Mouse (Mus musculus) embryonic fibroblast, embryonic 13.5 days (primary cell): ENCODE data around the gene Picalm.

Source experiments
- CTCF ChIP-seq: IDR thresholded peaks from 2 replicates; pipeline ENCODE4 v1.5.1; 2011; ENCODE audit warnings: mild to moderate bottlenecking, control low read depth, low read length, moderate library complexity, borderline replicate concordance; ENCODE audit not compliant: insufficient read depth
- POLR2A ChIP-seq: IDR thresholded peaks from 2 replicates; pipeline ENCODE4 v1.6.1; 2011; ENCODE audit warnings: low read depth, mild to moderate bottlenecking, control low read depth, low read length, moderate library complexity

DNA sequence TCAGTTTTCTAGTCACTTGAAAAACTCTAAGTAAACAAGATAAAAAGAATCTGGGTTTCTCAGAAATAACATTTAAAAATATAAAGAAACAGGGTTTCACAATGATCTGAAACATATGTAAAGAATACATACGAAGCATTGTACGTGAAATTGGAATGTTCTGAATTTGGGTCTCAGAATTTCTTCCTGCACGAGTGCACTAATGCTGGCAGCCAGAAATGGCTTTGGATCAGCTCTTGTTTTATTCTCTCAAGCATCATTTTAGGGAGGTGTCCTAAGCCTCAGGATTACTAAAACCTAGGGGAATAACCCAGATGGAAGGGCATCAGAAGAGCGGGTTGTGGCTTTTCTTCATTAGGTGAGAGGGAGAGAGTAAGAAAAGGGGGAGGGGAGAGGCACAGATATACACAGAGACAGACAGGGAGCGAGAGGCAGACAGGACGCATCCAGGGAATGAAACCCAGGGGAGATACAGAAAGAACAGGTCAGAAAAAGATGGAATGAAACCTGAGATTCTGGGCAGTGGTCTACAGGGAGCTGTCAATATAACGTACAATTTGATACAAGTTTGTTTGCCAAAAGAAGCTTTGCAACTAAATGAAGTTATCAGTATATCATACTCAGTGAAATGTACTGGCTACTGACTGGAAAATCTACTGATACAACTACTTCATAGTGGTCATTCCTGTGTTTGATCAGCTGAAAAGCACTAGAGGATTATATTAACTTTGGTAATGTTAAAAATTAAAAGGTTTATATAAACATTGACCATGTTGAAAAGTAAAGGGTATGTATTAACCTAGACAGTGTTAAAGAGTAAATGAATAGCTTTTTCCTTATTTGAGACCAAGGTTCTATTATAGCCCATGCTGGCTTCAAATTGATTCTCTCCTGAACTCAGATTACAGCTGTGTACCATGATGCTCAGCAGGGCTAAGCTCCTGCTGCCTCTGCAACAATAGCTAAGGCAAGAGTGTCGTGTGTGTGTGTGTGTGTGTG, 37.3 kb upstream of the Picalm start:
- TF ChIP-seq POLR2A: no peak
- no peak for TF ChIP-seq CTCF
